Mouse (Mus musculus) frontal cortex, postnatal 36 days (tissue): ENCODE data around the gene Caskin2.
"Not testable (repeated sequence)": the region's sequence is repeated elsewhere in the genome, so short reads cannot be mapped to it uniquely, and the experiment has no call there.

Experiments used
- DNase-seq, 2 experiments: peaks; one replicate each; pipeline ENCODE4 v3.0.0; 2022; ENCODE audit warnings: low spot score in 2 of 2

The Caskin2 gene

DNA sequence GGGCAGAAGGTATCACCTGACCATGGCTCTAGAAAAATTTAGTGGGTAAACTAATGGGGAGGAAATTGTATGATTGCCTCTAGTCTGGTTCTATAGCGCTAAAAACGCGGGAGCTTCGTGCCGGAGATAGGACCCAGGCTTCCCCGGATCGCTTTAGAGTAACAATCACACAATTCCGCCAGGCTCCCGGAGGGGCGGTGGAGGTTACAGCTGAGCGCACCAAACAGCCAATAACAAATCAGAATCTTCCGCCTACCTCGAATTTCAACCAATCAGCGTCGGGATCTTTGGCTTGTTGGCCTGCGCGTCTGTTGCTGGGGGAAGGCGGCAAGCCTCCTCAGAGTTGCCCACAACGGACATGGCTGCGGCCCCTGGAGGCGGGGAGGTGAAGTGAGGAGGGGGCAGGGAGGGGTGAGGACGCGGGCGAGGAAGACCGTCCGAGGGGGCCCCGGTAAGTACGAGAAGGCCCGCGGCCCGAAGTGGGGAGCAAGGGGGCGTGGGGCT is 48.3 kb downstream of the Caskin2 start, which contains the start of gene Tmem94:
TSS of gene Tmem94 (plus strand) at position 331 of the 504 bp plus-strand sequence.
- DNase-seq = peak; percentile 99

DNA sequence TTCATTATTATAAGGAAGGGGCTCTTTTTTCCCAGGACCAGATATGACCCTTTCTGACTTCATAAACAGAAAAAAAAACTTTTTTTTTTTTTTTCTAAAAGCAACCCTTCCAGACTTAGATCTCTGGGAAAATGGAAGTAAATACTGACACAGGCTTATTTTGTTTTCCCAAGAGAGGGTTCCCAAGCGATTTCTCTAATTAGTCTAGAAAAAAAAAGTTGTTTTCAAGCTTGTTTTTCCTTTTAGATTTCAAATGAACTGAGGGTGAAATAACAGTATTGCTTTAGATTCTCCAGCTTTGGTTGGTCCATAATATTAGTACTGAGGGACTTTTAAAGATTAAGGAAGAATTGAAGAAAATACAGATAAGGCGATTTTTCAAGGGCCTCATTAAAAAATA is 48.7 kb downstream of the Caskin2 start:
- no peak for DNase-seq

DNA sequence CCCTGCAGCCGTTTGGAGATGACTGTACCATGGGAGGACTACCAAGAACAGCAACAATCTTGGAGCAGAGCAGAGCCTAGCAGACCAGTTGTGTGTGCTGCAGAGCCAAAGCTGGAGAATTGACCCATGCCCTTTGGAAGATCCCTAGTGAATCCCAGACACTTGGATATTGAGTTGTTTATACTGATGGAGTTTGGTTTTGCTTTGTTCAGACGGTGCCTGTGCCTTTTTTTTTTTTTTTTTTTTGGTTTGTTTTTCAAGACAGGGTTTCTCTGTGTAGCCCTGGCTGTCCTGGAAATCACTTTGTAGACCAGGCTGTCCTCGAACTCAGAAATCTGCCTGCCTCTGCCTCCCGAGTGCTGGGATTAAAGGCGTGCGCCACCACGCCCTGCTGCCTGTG is 51.3 kb downstream of the Caskin2 start:
- DNase-seq = not testable (repeated sequence)

DNA sequence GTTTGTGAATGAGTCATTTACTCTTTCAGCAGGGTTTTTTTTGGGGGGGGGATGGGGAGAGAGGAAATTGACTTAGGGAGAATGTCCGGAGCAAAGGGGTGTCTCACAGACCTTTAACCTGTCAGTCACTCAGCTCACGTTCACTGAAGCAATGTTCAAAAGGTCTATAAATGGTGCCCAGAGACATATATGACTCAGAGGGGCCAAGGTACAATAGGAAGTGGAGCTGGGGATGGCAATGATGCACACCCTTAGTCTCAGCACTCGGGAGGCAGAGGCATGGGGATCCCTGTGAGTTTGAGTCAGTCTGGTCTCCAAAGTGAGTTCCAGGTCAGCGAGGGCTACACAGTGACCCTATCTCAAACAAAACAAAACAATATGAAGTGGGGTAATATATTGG is 60.0 kb downstream of the Caskin2 start:
- DNase-seq = no peak

DNA sequence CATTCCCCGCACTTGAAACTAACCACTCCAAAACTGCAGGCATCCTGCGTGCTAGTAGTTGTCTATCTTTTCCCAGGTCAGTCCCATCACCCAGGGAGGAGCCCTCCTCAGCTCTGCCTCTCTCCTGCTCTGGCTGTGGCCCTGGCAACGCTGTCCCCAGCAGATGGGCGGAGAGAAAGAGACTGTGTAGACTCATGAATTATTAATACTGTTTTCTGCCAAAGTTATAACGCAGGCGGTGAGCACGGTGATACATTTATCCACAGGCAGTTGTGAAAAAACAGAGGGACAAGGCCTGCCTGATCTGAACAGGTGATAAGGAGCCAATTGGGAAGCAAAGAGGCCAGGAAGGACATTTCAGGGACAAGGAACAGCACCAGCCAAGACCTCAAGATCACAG is 60.8 kb downstream of the Caskin2 start:
- DNase-seq = no peak

DNA sequence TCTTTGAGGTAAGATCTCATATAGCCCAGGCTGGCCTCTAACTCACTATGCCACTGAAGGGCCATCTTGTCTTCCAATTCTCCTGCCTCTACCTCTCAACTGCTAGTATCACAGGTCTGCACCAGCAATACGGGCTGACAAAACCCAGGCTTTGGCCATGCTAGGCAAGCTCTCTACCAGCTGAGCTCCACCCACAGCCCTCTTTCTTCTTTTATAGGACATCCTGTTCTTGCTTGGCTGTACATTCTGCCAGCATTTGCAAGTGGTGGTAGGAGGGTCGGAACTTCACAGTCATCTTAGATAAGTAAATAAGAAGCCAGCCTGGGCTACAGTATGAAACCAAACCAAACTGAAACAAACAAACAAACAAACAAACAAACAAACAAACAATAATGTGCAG is 61.7 kb downstream of the Caskin2 start:
- no peak for DNase-seq

DNA sequence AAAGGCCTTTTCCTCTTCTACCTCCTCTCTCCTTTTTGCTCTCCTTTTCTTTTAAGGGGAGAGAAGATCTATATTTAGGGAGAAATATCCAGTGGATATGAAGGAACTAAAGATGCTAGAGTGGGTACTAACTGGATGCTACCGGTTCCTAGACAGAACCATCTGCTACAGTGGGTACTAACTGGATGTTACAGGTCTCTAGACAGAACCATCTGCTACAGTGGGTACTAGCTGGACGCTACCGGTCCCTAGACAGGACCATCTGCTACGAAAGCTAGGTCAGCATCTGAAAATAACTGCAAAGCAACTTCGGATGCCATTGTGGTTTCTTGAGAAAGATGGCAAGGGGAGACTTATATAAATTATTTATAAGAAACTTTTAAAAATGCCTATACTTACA is 63.6 kb downstream of the Caskin2 start:
- DNase-seq = no peak
